Mouse (Mus musculus) hindbrain, embryonic 10.5 days (tissue): ENCODE data around the gene Triobp. TPM values are rescaled to one million over a fixed set of nuclear protein-coding genes. Genes with fewer than 3 reads are reported as not detected.

Experiments
- polyA plus RNA-seq: library from polyadenylated mRNA; unstranded; fragments of >200 nt; fragmentation: Nextera tagmentation; extraction: Ambion mirVana; gene quantifications from 2 replicates; pipeline ENCODE4 v1.2.1, GENCODE M21; 2016

Triobp gene
- polyA plus RNA-seq, 1 experiment from 2014 or later, result 48.0 TPM

Other genes starting within 250 kb of the Triobp start
- gene Elfn2, start 229.0 kb upstream of the Triobp start, polyA plus RNA-seq, result 0.24 and 0.39 TPM in 2 replicates
- gene Mfng, start 174.2 kb upstream of the Triobp start, polyA plus RNA-seq, result 71.6 and 79.0 TPM in 2 replicates
- gene Card10, start 144.7 kb upstream of the Triobp start, polyA plus RNA-seq, result 4.3 and 4.5 TPM in 2 replicates
- gene Cdc42ep1, start 105.1 kb upstream of the Triobp start, polyA plus RNA-seq, result 19.2 and 19.4 TPM in 2 replicates
- not detected in 2 replicates for gene Lgals2, start 92.2 kb upstream of the Triobp start, polyA plus RNA-seq
- 51.1 and 60.7 TPM in 2 replicates for gene Gga1, start 70.5 kb upstream of the Triobp start, polyA plus RNA-seq
- gene Gm49510, start 48.1 kb upstream of the Triobp start, polyA plus RNA-seq, result 0.29 and 0.38 TPM in 2 replicates
- 23.8 and 24.7 TPM in 2 replicates for gene Sh3bp1, start 48.0 kb upstream of the Triobp start, polyA plus RNA-seq
- gene Pdxp, start 33.8 kb upstream of the Triobp start, polyA plus RNA-seq, result 29.5 and 33.9 TPM in 2 replicates
- 305 and 403 TPM in 2 replicates for gene Lgals1, start 21.0 kb upstream of the Triobp start, polyA plus RNA-seq
- 64.1 and 68.0 TPM in 2 replicates for gene Nol12, start 12.8 kb upstream of the Triobp start, polyA plus RNA-seq
- 447 and 561 TPM in 2 replicates for gene H1f0, start 80.7 kb downstream of the Triobp start, polyA plus RNA-seq
- not detected in 2 replicates for gene Galr3, start 94.2 kb downstream of the Triobp start, polyA plus RNA-seq
- gene Ankrd54, start 115.2 kb downstream of the Triobp start, polyA plus RNA-seq, result 65.9 and 78.2 TPM in 2 replicates
- gene Eif3l, start 127.5 kb downstream of the Triobp start, polyA plus RNA-seq, result 238 and 262 TPM in 2 replicates
- gene Micall1, start 161.2 kb downstream of the Triobp start, polyA plus RNA-seq, result 7.0 and 8.8 TPM in 2 replicates
- 383 and 404 TPM in 2 replicates for gene Polr2f, start 193.3 kb downstream of the Triobp start, polyA plus RNA-seq
- 9.8 and 16.1 TPM in 2 replicates for gene 1700088E04Rik, start 193.5 kb downstream of the Triobp start, polyA plus RNA-seq
- gene Sox10, start 217.5 kb downstream of the Triobp start, polyA plus RNA-seq, result 9.2 and 28.1 TPM in 2 replicates